Mouse (Mus musculus) c-Kit-positive CD71-positive TER-119-positive erythroid progenitor cells, embryonic 14.5 days (primary cell): ENCODE results near the gene Prex1.
"Not testable (repeated sequence)": the region's sequence is repeated elsewhere in the genome, so short reads cannot be mapped to it uniquely, and the experiment has no call there.

Experiments used
- DNase-seq: peaks from one replicate; pipeline ENCODE4 v3.0.0-alpha.2; 2013; ENCODE audit warnings: low spot score

Prex1 gene

DNA sequence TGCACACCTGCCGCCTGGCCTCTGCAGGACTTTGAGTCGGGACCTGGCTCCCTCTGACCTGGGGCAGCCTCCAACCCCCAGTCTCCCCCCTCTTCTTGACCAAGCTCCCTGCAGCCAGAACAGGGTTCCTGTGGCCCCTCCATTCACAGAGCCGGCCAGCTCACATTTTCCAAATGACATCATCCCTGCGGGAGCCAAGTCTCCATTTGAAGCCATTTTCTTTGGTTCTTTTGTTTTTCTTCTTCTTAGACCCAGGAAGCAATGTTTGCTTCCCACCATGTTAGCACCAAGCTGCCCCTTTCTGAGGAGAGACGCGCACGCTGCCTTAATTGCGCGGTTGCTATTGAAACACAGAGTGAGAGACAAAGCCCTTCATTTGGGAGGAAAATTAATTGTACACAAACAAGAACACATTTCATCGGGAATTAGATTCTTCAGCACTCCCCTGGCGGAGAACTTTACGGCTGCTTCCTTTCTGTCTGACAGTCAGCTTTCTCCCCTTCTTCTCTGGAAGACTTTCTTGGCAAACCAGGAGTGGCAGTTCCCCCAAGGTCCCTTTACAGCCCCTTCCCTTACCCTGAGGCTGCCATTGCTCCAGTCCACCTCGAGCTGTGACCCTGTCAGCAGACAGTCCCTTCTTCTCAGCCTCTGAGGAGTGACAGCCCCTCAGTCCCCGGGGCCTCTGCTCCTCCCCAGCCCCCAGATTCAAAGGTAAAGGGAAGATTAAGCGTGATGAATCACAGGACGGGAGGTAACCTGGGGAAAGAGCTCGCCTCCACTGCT, 196.0 kb downstream of the Prex1 start:
- DNase-seq = not testable (repeated sequence)

DNA sequence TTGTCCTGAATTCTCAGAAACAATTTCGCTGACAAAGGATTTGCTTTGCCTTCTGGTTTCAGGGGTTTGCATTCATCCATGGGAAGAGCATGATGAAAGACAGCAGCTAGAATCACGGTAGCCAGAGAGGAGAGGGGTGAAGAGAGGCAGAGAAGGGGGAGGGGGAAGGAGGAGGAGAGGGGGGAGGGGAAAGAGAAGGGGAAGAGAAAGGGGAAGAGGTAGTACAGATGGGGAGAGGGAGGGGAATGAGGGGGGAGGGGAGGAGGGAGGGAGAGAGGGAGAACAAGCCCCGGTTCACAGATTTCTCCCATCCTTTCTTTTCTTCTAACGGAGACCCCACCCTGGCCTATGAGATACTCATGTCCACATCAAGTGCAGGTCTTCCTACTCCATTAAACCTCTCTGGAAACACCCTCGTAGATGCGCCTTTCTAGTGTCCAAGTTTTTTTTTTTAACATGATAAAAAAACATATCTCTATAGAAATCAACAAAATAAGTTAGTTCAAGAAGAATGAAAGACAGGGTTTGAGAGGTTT, 196.7 kb downstream of the Prex1 start:
- DNase-seq = no peak
